Mouse (Mus musculus): Measurements from ENCODE around the gene Opalin. TPM values are rescaled to one million over a fixed set of nuclear protein-coding genes. Genes with fewer than 3 reads are reported as not detected.

The Opalin gene
- polyA plus RNA-seq, 1 experiment: not detected

DNA sequence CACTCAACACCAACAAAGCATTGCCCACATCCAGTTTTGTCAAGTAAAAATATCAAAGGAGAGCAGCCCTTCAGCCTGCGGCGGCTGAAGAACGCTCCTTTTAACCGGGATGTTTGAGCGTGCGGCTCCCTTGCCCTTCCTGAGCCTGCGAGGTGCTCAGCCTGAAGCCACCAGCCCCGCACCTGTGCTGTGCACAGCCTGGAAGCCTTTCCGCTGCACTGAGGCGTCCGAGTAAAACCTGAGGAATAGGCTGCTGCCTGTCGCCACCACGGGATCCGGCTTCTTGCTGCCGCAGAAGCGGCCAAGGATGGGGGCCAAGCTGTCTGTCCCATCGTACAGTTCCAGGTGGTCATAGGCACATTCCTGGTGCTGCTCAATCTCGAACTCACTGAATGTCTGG lies 11.6 kb upstream of the Opalin start:
- Histone ChIP-seq H3K79me2 (ENCODE audit: control insufficient read depth, insufficient read depth) (no peaks in the 10 kb centered on the region), H3K79me3 (ENCODE audit: low read depth) (no peaks in the 10 kb centered on the region), H3K4me3 (ENCODE audit: insufficient read depth, poor library complexity, severe bottlenecking) (no peak overlapping the region), H3ac (ENCODE audit: control insufficient read depth, insufficient read length, low read depth) (no peak overlapping the region), H3K36me3 (ENCODE audit: control insufficient read depth, insufficient read depth) (no peaks in the 10 kb centered on the region), H3K27me3 (ENCODE audit: control insufficient read depth, insufficient read depth, insufficient read length) (peaks cover 59% of the 10 kb centered on the region)
- TF ChIP-seq CTCF (IDR thresholded peaks at IDR 0.05; ENCODE audit: control insufficient read depth, insufficient read depth, insufficient read length) (no peak), MYOD1 (IDR thresholded peaks at IDR 0.05; ENCODE audit: control insufficient read depth, insufficient read length, low read depth) (no peak), USF1 (IDR thresholded peaks at IDR 0.05; ENCODE audit: low read depth) (no peak), CEBPB (IDR thresholded peaks at IDR 0.05; ENCODE audit: low read depth) (no peak), MYOG (IDR thresholded peaks at IDR 0.05; ENCODE audit: control insufficient read depth, extremely low read depth, insufficient read length) (no peak), FOSL1 (IDR thresholded peaks at IDR 0.05; ENCODE audit: insufficient read depth, low read length, poor library complexity, severe bottlenecking) (no peak), MAX (IDR thresholded peaks at IDR 0.05) (no peak)

DNA sequence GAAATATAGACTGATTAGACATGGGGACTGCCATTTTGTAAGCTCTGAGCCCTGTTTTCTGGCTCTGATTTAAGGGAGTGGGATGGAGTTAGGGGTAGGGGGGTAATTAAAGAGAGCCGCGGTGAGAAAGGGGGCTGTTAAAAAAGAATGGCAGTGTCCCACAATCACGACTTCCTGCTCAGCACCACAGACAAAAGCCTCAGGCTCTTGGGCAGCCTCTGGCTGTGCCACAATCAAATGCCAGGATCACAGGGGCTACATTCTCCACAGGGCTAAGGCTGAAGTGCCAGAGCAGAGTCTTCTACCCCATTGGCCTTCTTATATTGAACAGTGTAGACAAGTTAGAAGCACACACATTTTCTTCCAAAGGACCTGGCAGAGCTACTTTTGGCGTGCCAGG lies 11.0 kb upstream of the Opalin start:
- H3K79me2 ChIP-seq (ENCODE audit: control insufficient read depth, insufficient read depth): no peaks in the 10 kb centered on the region
- H3K36me3 ChIP-seq (ENCODE audit: control insufficient read depth, insufficient read depth): no peaks in the 10 kb centered on the region
- no peak overlapping the region for H3K4me3 ChIP-seq (ENCODE audit: insufficient read depth, poor library complexity, severe bottlenecking)
- no peaks in the 10 kb centered on the region for H3K79me3 ChIP-seq (ENCODE audit: low read depth)
- TF ChIP-seq USF1 (IDR thresholded peaks at IDR 0.05; ENCODE audit: low read depth): no peak
- TF ChIP-seq MYOG (IDR thresholded peaks at IDR 0.05; ENCODE audit: control insufficient read depth, extremely low read depth, insufficient read length): no peak
- TF ChIP-seq MYOD1 (IDR thresholded peaks at IDR 0.05; ENCODE audit: control insufficient read depth, insufficient read length, low read depth): no peak
- peaks cover 65% of the 10 kb centered on the region for H3K27me3 ChIP-seq (ENCODE audit: control insufficient read depth, insufficient read depth, insufficient read length)
- no peak overlapping the region for H3ac ChIP-seq (ENCODE audit: control insufficient read depth, insufficient read length, low read depth)

DNA sequence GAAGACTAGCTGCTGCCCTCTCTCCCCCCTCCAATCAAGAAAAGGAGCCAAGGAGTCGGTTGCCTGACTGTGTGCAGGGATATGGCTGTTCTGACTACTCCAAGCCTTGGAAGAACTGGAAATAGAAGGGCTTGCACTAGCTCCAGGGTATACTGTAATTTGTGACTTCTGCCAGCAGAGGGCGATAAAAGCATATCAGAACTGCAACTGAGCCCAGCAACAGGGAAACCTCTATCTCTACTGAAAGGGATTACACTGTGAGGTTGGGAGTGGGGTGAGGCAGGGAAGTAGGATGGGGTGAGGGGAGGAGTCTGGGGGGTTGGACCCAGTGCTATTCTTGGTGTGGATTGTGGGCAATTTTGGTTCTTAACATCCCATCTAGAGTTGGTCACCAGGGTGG lies 9.8 kb upstream of the Opalin start:
- no peak overlapping the region for H3K4me3 ChIP-seq (ENCODE audit: insufficient read depth, poor library complexity, severe bottlenecking)
- H3K79me2 ChIP-seq (ENCODE audit: control insufficient read depth, insufficient read depth): no peaks in the 10 kb centered on the region
- no peaks in the 10 kb centered on the region for H3K36me3 ChIP-seq (ENCODE audit: control insufficient read depth, insufficient read depth)
- H3K79me3 ChIP-seq (ENCODE audit: low read depth): no peaks in the 10 kb centered on the region
- no peak for TF ChIP-seq CEBPB (IDR thresholded peaks at IDR 0.05; ENCODE audit: low read depth)
- TF ChIP-seq CTCF (IDR thresholded peaks at IDR 0.05; ENCODE audit: control insufficient read depth, insufficient read depth, insufficient read length): peak; percentile 35
- no peak for TF ChIP-seq USF1 (IDR thresholded peaks at IDR 0.05; ENCODE audit: low read depth)
- TF ChIP-seq MYOD1 (IDR thresholded peaks at IDR 0.05; ENCODE audit: control insufficient read depth, insufficient read length, low read depth): no peak
- peaks cover 64% of the 10 kb centered on the region for H3K27me3 ChIP-seq (ENCODE audit: control insufficient read depth, insufficient read depth, insufficient read length)
- no peak overlapping the region for H3ac ChIP-seq (ENCODE audit: control insufficient read depth, insufficient read length, low read depth)

DNA sequence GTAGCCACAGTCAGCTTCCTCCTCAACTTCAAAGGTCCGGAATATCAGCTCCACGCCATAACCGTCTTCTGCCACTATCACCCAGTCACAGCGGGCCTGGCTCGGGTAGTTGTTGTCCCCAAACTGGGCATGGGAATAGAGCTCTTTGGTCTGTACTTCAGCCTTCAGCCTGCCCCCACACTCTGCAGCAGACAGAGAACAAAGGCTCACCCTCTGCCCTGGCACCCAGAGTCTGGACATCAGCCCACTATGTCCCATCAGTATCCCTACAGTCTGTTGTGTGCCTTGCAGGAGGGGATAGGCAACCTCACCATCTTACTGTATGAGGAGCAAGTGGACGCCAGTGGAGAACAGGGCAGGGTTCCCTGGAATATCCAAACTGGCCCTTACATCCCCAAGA lies 9.4 kb upstream of the Opalin start:
- Histone ChIP-seq H3K79me2 (ENCODE audit: control insufficient read depth, insufficient read depth) (no peaks in the 10 kb centered on the region), H3K27me3 (ENCODE audit: control insufficient read depth, insufficient read depth, insufficient read length) (peaks cover 64% of the 10 kb centered on the region), H3K79me3 (ENCODE audit: low read depth) (no peaks in the 10 kb centered on the region), H3K4me3 (ENCODE audit: insufficient read depth, poor library complexity, severe bottlenecking) (no peak overlapping the region), H3ac (ENCODE audit: control insufficient read depth, insufficient read length, low read depth) (no peak overlapping the region), H3K36me3 (ENCODE audit: control insufficient read depth, insufficient read depth) (no peaks in the 10 kb centered on the region)
- TF ChIP-seq CEBPB (IDR thresholded peaks at IDR 0.05; ENCODE audit: low read depth) (no peak), FOSL1 (IDR thresholded peaks at IDR 0.05; ENCODE audit: insufficient read depth, low read length, poor library complexity, severe bottlenecking) (no peak), USF1 (IDR thresholded peaks at IDR 0.05; ENCODE audit: low read depth) (no peak), MYOG (IDR thresholded peaks at IDR 0.05; ENCODE audit: control insufficient read depth, extremely low read depth, insufficient read length) (no peak), CTCF (IDR thresholded peaks at IDR 0.05; ENCODE audit: control insufficient read depth, insufficient read depth, insufficient read length) (no peak), MYOD1 (IDR thresholded peaks at IDR 0.05; ENCODE audit: control insufficient read depth, insufficient read length, low read depth) (no peak), MAX (IDR thresholded peaks at IDR 0.05) (no peak)

DNA sequence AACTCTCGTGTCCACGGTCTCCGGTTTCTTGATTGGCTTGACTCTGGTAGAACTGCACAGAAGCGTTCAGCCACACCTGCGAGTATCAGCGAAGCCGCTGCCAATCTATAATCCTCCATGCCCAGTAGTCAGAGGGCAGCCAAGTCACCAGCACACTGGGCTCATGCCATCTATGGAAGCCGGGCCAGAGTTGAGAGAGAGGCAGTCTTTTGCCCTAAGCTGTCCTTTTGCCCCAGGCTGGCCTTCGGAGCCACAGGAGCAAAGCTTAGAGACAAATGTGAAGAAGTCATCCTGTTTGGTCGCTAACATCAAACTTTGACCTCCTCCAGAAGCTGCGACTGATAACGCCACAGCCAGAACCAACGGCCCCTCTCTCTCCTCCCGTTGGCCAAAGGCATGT lies 6.7 kb upstream of the Opalin start:
- no peaks in the 10 kb centered on the region for H3K79me2 ChIP-seq (ENCODE audit: control insufficient read depth, insufficient read depth)
- no peaks in the 10 kb centered on the region for H3K36me3 ChIP-seq (ENCODE audit: control insufficient read depth, insufficient read depth)
- TF ChIP-seq USF1 (IDR thresholded peaks at IDR 0.05; ENCODE audit: low read depth) (no peak), MYOG (IDR thresholded peaks at IDR 0.05; ENCODE audit: control insufficient read depth, extremely low read depth, insufficient read length) (no peak), CTCF (IDR thresholded peaks at IDR 0.05; ENCODE audit: control insufficient read depth, insufficient read depth, insufficient read length) (no peak), CEBPB (IDR thresholded peaks at IDR 0.05; ENCODE audit: low read depth) (no peak), FOSL1 (IDR thresholded peaks at IDR 0.05; ENCODE audit: insufficient read depth, low read length, poor library complexity, severe bottlenecking) (no peak), MYOD1 (IDR thresholded peaks at IDR 0.05; ENCODE audit: control insufficient read depth, insufficient read length, low read depth) (no peak), MAX (IDR thresholded peaks at IDR 0.05) (no peak)
- H3K27me3 ChIP-seq (ENCODE audit: control insufficient read depth, insufficient read depth, insufficient read length): peaks cover 66% of the 10 kb centered on the region
- no peak overlapping the region for H3K4me3 ChIP-seq (ENCODE audit: insufficient read depth, poor library complexity, severe bottlenecking)
- no peaks in the 10 kb centered on the region for H3K79me3 ChIP-seq (ENCODE audit: low read depth)
- H3ac ChIP-seq (ENCODE audit: control insufficient read depth, insufficient read length, low read depth): no peak overlapping the region

DNA sequence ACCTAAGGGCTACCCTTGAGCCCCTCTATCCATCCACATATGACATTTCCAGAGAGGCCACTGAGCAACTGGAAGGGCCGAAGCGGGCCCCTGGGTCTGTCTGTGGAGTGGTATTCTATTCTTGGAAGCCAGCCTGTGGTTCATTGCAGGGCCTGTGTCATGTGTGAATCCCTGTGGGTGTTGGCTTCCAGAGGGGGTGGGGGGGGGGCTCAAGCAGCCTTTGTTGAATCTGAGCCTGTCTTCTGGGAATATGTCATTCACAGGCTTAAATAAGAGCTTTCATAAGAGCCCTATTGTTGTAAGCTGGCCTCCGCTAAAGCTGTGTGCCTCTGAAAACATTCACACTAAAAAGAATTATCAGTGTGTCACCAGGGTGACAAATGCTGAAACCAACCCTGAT lies 4.7 kb upstream of the Opalin start:
- H3K27me3 ChIP-seq (ENCODE audit: control insufficient read depth, insufficient read depth, insufficient read length): peaks cover 61% of the 10 kb centered on the region
- no peak overlapping the region for H3ac ChIP-seq (ENCODE audit: control insufficient read depth, insufficient read length, low read depth)
- no peaks in the 10 kb centered on the region for H3K79me3 ChIP-seq (ENCODE audit: low read depth)
- no peaks in the 10 kb centered on the region for H3K79me2 ChIP-seq (ENCODE audit: control insufficient read depth, insufficient read depth)
- H3K36me3 ChIP-seq (ENCODE audit: control insufficient read depth, insufficient read depth): no peaks in the 10 kb centered on the region
- no peak overlapping the region for H3K4me3 ChIP-seq (ENCODE audit: insufficient read depth, poor library complexity, severe bottlenecking)
- TF ChIP-seq FOSL1 (IDR thresholded peaks at IDR 0.05; ENCODE audit: insufficient read depth, low read length, poor library complexity, severe bottlenecking): no peak
- TF ChIP-seq CTCF (IDR thresholded peaks at IDR 0.05; ENCODE audit: control insufficient read depth, insufficient read depth, insufficient read length): no peak
- no peak for TF ChIP-seq MYOG (IDR thresholded peaks at IDR 0.05; ENCODE audit: control insufficient read depth, extremely low read depth, insufficient read length)
- TF ChIP-seq MYOD1 (IDR thresholded peaks at IDR 0.05; ENCODE audit: control insufficient read depth, insufficient read length, low read depth): no peak
- no peak for TF ChIP-seq USF1 (IDR thresholded peaks at IDR 0.05; ENCODE audit: low read depth)
- TF ChIP-seq CEBPB (IDR thresholded peaks at IDR 0.05; ENCODE audit: low read depth): no peak
- no peak for TF ChIP-seq MAX (IDR thresholded peaks at IDR 0.05)
